ENCODE assay signal across 8 mouse cellular contexts in genomic region chr7:73391002-73391517, GRCm38 (mm10). TPM values are rescaled to one million over a fixed set of nuclear protein-coding genes. Genes with fewer than 3 reads are reported as not detected.
DNase-seq lines count a peak whose midpoint lies in the region; ATAC-seq and TF ChIP-seq lines count a peak whose summit lies in the region.
"Had no signal": no experiment of that assay in that cellular context is flagged by ENCODE, and none has a peak within 500 bp of the region (broad histone marks: within the 10 kb centered on the region; RNA-seq: fewer than 3 reads in every experiment).

No protein-coding gene starts in this region.

- TF ChIP-seq POLR2A in cortical plate, adult 2 months (IDR thresholded peaks at IDR 0.05; ENCODE audit: extremely low read depth, insufficient read depth, low read length): no peak

- no peaks in the 10 kb centered on the region for H3K36me3 ChIP-seq in hindbrain, embryonic 16.5 days (ENCODE audit: control insufficient read depth, insufficient read depth, low read length)
- H3K36me3 ChIP-seq in midbrain, embryonic 10.5 days: peaks cover 75% of the 10 kb centered on the region

- 2% methylated on average over 27 of the region's 42 CpGs for WGBS in hindbrain, embryonic 16.5 days
- under 1% methylated on average over 41 of the region's 42 CpGs for WGBS in midbrain, embryonic 10.5 days

- ATAC-seq in hindbrain, embryonic 16.5 days: peak; percentile 86

- H3K4me1 ChIP-seq in cortical plate, adult 2 months (ENCODE audit: control insufficient read depth, insufficient read depth, low read length): no peaks in the 10 kb centered on the region
- peaks cover 26% of the 10 kb centered on the region for H3K4me1 ChIP-seq in hindbrain, embryonic 16.5 days (ENCODE audit: control insufficient read depth, insufficient read depth, low read depth, low read length)
- peaks cover 84% of the 10 kb centered on the region for H3K4me1 ChIP-seq in midbrain, embryonic 10.5 days

- no peaks in the 10 kb centered on the region for H3K9me3 ChIP-seq in hindbrain, embryonic 16.5 days (ENCODE audit: control insufficient read depth, low read length)
- no peaks in the 10 kb centered on the region; the same call in 1 of the 2 replicates for H3K9me3 ChIP-seq in midbrain, embryonic 10.5 days (replicated peaks)

- H3K4me2 ChIP-seq in hindbrain, embryonic 16.5 days (ENCODE audit: low read length): peak overlapping the region; percentile 85

- TF ChIP-seq CTCF in cortical plate, adult 2 months (IDR thresholded peaks at IDR 0.05; ENCODE audit: extremely low read depth, insufficient read depth, low read length): no peak

- peak overlapping the region; percentile 71 for H3K4me3 ChIP-seq in cortical plate, adult 2 months (ENCODE audit: insufficient read depth, low read length)
- peak overlapping the region; percentile 58 for H3K4me3 ChIP-seq in hindbrain, embryonic 16.5 days (ENCODE audit: low read length)
- peak overlapping the region; percentile 87 for H3K4me3 ChIP-seq in midbrain, embryonic 10.5 days

- intact Hi-C loops in left cerebral cortex, postnatal 36 days (cut with DNase I): no loop called here

- H3K9ac ChIP-seq in hindbrain, embryonic 16.5 days (ENCODE audit: low read depth, low read length): peak overlapping the region; percentile 77

- no peaks in the 10 kb centered on the region for H3K27me3 ChIP-seq in hindbrain, embryonic 16.5 days (replicated peaks; ENCODE audit: control insufficient read depth, insufficient read depth, low read length)
- H3K27me3 ChIP-seq in midbrain, embryonic 10.5 days (ENCODE audit: low read depth, poor library complexity, severe bottlenecking): no peaks in the 10 kb centered on the region; the same call in 1 of the 2 replicates

- peak; percentile 87 for DNase-seq in adrenal gland, adult 8-10 months
- DNase-seq in gastrocnemius, postnatal 10 days: peak; percentile 97
- DNase-seq in left cerebral cortex, postnatal 36 days (ENCODE audit: low spot score in 2 of 2): peak; percentile 73 to 81
- DNase-seq in midbrain, embryonic 10.5 days (ENCODE audit: low spot score): peak; percentile 92
- peak; percentile 20 to 26 for DNase-seq in spleen, postnatal 36 days (ENCODE audit: low spot score in 2 of 2)

- peak overlapping the region; percentile 94 for H3K27ac ChIP-seq in cortical plate, adult 2 months (ENCODE audit: insufficient read depth, low read length)
- peak overlapping the region; percentile 85 for H3K27ac ChIP-seq in hindbrain, embryonic 16.5 days (ENCODE audit: low read depth, low read length)
- H3K27ac ChIP-seq in midbrain, embryonic 10.5 days (replicated peaks): peak overlapping the region; percentile 98

RNA-seq across cellular contexts. Expression of gene Rgma, which starts 15.8 kb away (rescaled TPM):
- 10 to 100 TPM; 12.8 to 16.1 (median 14.0) TPM for total RNA-seq in adrenal gland, adult 8-10 months (2022)
- 29.4 and 30.2 TPM in 2 replicates for polyA plus RNA-seq in cortical plate, adult 2 months (2012; rRNA removed)
- 10 to 100 TPM; 93.3 to 94.9 TPM for total RNA-seq in gastrocnemius, postnatal 10 days (2021)
- polyA plus RNA-seq in hindbrain, embryonic 16.5 days (2015; fragmentation: Nextera tagmentation; extraction: Ambion mirVana): 30.9 and 39.8 TPM in 2 replicates
- 10 to 100 TPM; 59.0 to 64.1 TPM for total RNA-seq in left cerebral cortex, postnatal 36 days (2021)
- 51.2 and 65.4 TPM in 2 replicates for polyA plus RNA-seq in midbrain, embryonic 10.5 days (2016; fragmentation: Nextera tagmentation; extraction: Ambion mirVana)
- total RNA-seq: hematopoietic stem cell, adult 5-6 weeks had no signal

Comparison
In these comparisons a context has a peak if more than half of its experiments do, and no peak if none do; other contexts are left out.
1. Peak in every context shown above with its lines: DNase-seq, ATAC-seq, H3K4me3 ChIP-seq and H3K27ac ChIP-seq.
2. DNase-seq: peak in every context shown above with its lines; median percentile 97 in gastrocnemius, postnatal 10 days; 92 in midbrain, embryonic 10.5 days; 87 in adrenal gland, adult 8-10 months; 77 in left cerebral cortex, postnatal 36 days; 23 in spleen, postnatal 36 days.